Mouse (Mus musculus): Measurements from ENCODE around the gene App.

- TF ChIP-seq CTCF (IDR thresholded peaks at IDR 0.05; ENCODE audit: low read depth, low read length) (no peak), POLR2A (IDR thresholded peaks at IDR 0.05; ENCODE audit: extremely low read depth, insufficient read depth, low read length) (no peak)
These were observed 182.6 kb downstream of the App start for GRCm38 (mm10) chr16:84991011-84991410.

All from liver, adult 2 months (tissue).